Mouse (Mus musculus): ENCODE measurements around the gene Rdh16. TPM values are rescaled to one million over a fixed set of nuclear protein-coding genes. Genes with fewer than 3 reads are reported as not detected.
"Not testable (repeated sequence)": the region's sequence is repeated elsewhere in the genome, so short reads cannot be mapped to it uniquely, and the experiment has no call there.

The Rdh16 gene
- not detected in 2 replicates for polyA plus RNA-seq (2015; fragmentation: Nextera tagmentation; extraction: Ambion mirVana)

- no peak within 1 kb of the TSS for H3K9ac ChIP-seq
- ATAC-seq (replicated peaks), result no peak
- H3K4me3 ChIP-seq, result no peak within 1 kb of the TSS
- no peaks in the 10 kb centered on the region for H3K4me1 ChIP-seq
- no peaks in the 10 kb centered on the region for H3K27me3 ChIP-seq (replicated peaks)
- 90% methylated on average over 6 of the region's 6 CpGs for WGBS
- H3K27ac ChIP-seq, result no peak within 1 kb of the TSS
- no peak within 1 kb of the TSS for H3K4me2 ChIP-seq
- H3K9me3 ChIP-seq, result no peaks in the 10 kb centered on the region
- H3K36me3 ChIP-seq (replicated peaks), result no peaks in the 10 kb centered on the region
These were observed at the start of gene Rdh16 for GRCm38 (mm10) chr10:127800891-127801290. Rdh16 (plus strand) TSS chr10:127801152.

GRCm38 (mm10) chr10:127751548-127751947 is 49.4 kb upstream of the Rdh16 start, which contains the start of gene Gpr182:
Gpr182 (minus strand) TSS chr10:127751732.
- peak within 1 kb of the TSS; percentile 43 for H3K4me2 ChIP-seq
- H3K9ac ChIP-seq, result no peak within 1 kb of the TSS
- H3K36me3 ChIP-seq (replicated peaks), result peaks cover 4% of the 10 kb centered on the region; the same call in 1 of the 2 replicates
- H3K4me1 ChIP-seq, result 0 out of 2 replicates have a peak, but pooled peaks cover 5% of the 10 kb centered on the region
- ATAC-seq (replicated peaks), result no peak
- H3K4me3 ChIP-seq, result no peak within 1 kb of the TSS
- H3K27ac ChIP-seq, result no peak within 1 kb of the TSS
- H3K27me3 ChIP-seq (replicated peaks), result no peaks in the 10 kb centered on the region
- 63% methylated on average over 8 of the region's 8 CpGs for WGBS
- no peaks in the 10 kb centered on the region for H3K9me3 ChIP-seq

GRCm38 (mm10) chr10:127754566-127755166 is 46.3 kb upstream of the Rdh16 start:
- Histone ChIP-seq H3K27me3 (replicated peaks) (no peaks in the 10 kb centered on the region), H3K27ac (no peak overlapping the region), H3K36me3 (replicated peaks) (no peaks in the 10 kb centered on the region), H3K9me3 (no peaks in the 10 kb centered on the region), H3K9ac (no peak overlapping the region), H3K4me1 (no peaks in the 10 kb centered on the region), H3K4me3 (no peak overlapping the region), H3K4me2 (no peak overlapping the region)
- 83% methylated on average over 6 of the region's 6 CpGs for WGBS
- ATAC-seq (replicated peaks), result no peak

GRCm38 (mm10) chr10:127755246-127755645 is 45.7 kb upstream of the Rdh16 start:
- no peaks in the 10 kb centered on the region for H3K27me3 ChIP-seq (replicated peaks)
- no peaks in the 10 kb centered on the region for H3K36me3 ChIP-seq (replicated peaks)
- ATAC-seq (replicated peaks), result no peak
- no peak overlapping the region for H3K27ac ChIP-seq
- no peaks in the 10 kb centered on the region for H3K4me1 ChIP-seq
- no peak overlapping the region for H3K9ac ChIP-seq
- no peak overlapping the region for H3K4me2 ChIP-seq
- no peak overlapping the region for H3K4me3 ChIP-seq
- WGBS, result 84% methylated on average over 3 of the region's 3 CpGs
- no peaks in the 10 kb centered on the region for H3K9me3 ChIP-seq

GRCm38 (mm10) chr10:127755770-127756468 is 45.0 kb upstream of the Rdh16 start:
- Histone ChIP-seq H3K4me1 (no peaks in the 10 kb centered on the region), H3K27ac (no peak overlapping the region), H3K4me3 (no peak overlapping the region), H3K36me3 (replicated peaks) (no peaks in the 10 kb centered on the region), H3K9me3 (no peaks in the 10 kb centered on the region), H3K4me2 (peak overlapping the region; percentile 26), H3K27me3 (replicated peaks) (no peaks in the 10 kb centered on the region), H3K9ac (no peak overlapping the region)
- no peak for ATAC-seq (replicated peaks)
- WGBS, result 53% methylated on average over 18 of the region's 18 CpGs

DNA sequence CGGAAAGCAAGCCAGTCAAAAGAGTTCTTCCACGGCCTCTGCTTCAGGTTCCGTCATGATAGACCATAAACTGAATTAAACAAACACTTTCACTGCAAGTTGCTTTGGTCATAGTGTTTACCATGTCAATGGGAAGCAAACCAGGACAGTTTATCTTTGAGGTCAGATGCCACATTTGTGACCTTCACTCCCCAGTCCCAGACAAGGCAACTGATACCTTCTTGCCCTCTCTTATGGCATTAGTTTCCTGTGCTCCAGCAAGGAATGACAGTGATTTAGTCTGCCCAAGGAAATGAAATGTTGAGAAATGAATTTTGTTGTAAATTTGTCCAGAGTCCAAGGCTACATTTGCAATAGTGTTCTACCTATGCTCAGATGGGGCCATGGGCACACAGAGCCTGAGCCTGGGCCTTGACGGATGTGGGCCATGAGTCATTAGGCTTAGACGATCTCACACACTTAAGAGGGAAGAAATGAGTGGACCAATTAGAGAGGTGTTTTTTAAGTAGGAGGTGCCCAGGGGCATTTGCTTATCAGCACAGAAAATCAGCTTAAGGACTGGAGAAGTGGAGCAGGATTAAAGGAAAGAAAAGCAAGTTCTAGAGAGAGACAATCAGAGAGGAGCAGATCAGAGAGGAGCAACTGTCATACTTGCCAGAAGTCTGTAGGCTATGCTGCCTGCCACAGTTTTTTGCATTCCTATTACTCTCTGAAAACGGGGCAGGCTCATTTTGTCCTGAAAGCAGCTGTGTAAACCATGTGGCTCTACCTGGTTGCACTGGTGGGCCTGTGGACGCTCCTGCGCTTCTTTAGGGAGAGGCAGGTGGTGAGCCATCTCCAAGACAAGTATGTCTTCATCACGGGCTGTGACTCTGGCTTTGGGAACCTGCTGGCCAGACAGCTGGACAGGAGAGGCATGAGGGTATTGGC is 41.5 kb upstream of the Rdh16 start, which contains the start of the genes Rdh1 and Rdh16f1:
Gene Rdh1, plus strand, starts transcription at position 541 of the 930 bp plus-strand sequence.
Gene Rdh16f1, plus strand, starts transcription at position 607 of the 930 bp plus-strand sequence.
- no peaks in the 10 kb centered on the region for H3K4me1 ChIP-seq
- no peak within 1 kb of the TSS for H3K4me3 ChIP-seq
- no peak within 1 kb of the TSS for H3K27ac ChIP-seq
- ATAC-seq (replicated peaks), result no peak
- no peak within 1 kb of the TSS for H3K9ac ChIP-seq
- H3K9me3 ChIP-seq, result no peaks in the 10 kb centered on the region
- WGBS, result 81% methylated on average over 9 of the region's 9 CpGs
- H3K4me2 ChIP-seq, result no peak within 1 kb of the TSS
- H3K27me3 ChIP-seq (replicated peaks), result no peaks in the 10 kb centered on the region
- H3K36me3 ChIP-seq (replicated peaks), result no peaks in the 10 kb centered on the region

DNA sequence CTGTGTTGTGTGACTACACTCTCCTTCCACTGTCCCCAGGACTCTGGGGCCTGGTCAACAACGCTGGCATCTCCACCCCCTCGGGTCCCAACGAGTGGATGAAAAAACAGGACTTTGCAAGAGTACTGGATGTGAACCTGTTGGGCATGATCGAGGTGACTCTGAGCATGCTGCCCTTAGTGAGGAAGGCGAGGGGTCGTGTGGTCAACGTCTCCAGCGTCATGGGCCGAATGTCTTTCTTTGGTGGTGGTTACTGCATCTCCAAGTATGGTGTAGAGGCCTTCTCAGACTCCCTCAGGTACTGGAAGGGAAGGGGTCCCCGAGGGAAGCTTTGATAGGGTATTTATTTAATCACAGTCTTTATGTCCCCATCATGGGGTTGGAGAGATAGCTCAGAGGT is 38.0 kb upstream of the Rdh16 start:
- 89% methylated on average over 10 of the region's 10 CpGs for WGBS
- H3K4me3 ChIP-seq; H3K27me3 ChIP-seq (replicated peaks); H3K9ac ChIP-seq; H3K4me1 ChIP-seq; H3K36me3 ChIP-seq (replicated peaks); H3K4me2 ChIP-seq; H3K9me3 ChIP-seq; H3K27ac ChIP-seq; ATAC-seq (replicated peaks): not testable (repeated sequence)

DNA sequence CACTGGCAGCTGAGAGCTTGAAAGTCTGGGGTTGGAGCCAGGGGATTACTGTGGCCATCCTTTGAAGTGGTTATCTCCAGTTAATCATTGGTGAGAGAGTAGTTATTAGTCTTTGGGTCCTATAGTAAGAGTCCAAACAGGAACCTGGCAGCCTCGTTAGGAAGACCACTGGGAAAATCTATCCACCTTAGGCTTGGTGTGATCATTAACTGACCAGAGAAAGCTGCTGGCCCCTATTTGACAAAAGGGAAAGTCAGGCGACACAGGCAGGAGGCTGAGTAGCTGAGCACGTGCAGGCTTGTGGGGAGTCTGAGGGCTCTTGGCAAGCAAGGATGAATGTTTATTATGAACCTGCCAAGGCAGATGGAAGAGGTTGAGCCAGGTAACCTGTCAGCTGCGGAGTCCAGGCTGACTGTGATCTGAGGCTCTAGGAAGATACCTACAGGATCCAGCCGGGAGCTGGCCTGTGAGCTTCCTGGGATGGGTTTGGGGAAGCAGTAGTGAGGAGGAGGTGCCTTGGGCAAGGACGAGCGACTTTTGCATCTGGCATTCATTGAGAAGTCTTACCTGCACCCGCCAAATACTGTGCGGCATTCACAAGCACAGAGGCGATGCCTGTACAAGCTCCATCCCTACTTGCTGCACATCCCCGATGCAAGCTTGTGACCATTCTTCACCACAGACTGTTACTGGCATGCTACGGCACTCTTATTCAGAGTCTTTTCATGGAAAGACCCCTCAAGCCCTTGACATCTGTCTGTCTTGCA is 36.9 kb upstream of the Rdh16 start:
- Histone ChIP-seq H3K4me3 (no peak overlapping the region), H3K4me1 (no peaks in the 10 kb centered on the region), H3K27ac (no peak overlapping the region), H3K36me3 (replicated peaks) (no peaks in the 10 kb centered on the region), H3K9ac (no peak overlapping the region), H3K4me2 (no peak overlapping the region), H3K27me3 (replicated peaks) (no peaks in the 10 kb centered on the region), H3K9me3 (no peaks in the 10 kb centered on the region)
- ATAC-seq (replicated peaks), result no peak
- WGBS, result 72% methylated on average over 12 of the region's 12 CpGs

- WGBS, result 89% methylated on average over 1 of the region's 1 CpGs
- Histone ChIP-seq H3K27me3 (replicated peaks) (no peaks in the 10 kb centered on the region), H3K9ac (no peak overlapping the region), H3K36me3 (replicated peaks) (no peaks in the 10 kb centered on the region), H3K4me1 (no peaks in the 10 kb centered on the region), H3K27ac (no peak overlapping the region), H3K4me2 (no peak overlapping the region), H3K9me3 (no peaks in the 10 kb centered on the region), H3K4me3 (no peak overlapping the region)
- ATAC-seq (replicated peaks), result no peak
These were observed 34.4 kb upstream of the Rdh16 start for GRCm38 (mm10) chr10:127766564-127766963.

- H3K9me3 ChIP-seq, result no peaks in the 10 kb centered on the region
- no peaks in the 10 kb centered on the region for H3K27me3 ChIP-seq (replicated peaks)
- ATAC-seq (replicated peaks), result no peak
- no peak within 1 kb of the TSS for H3K4me2 ChIP-seq
- H3K4me3 ChIP-seq, result no peak within 1 kb of the TSS
- no peak within 1 kb of the TSS for H3K27ac ChIP-seq
- no peaks in the 10 kb centered on the region for H3K4me1 ChIP-seq
- no peak within 1 kb of the TSS for H3K9ac ChIP-seq
- no peaks in the 10 kb centered on the region for H3K36me3 ChIP-seq (replicated peaks)
- WGBS, result 92% methylated on average over 2 of the region's 2 CpGs
These were observed 24.9 kb upstream of the Rdh16 start, which contains the start of gene Rdh9 for GRCm38 (mm10) chr10:127776011-127776410. Rdh9 (plus strand) TSS chr10:127776386.

DNA sequence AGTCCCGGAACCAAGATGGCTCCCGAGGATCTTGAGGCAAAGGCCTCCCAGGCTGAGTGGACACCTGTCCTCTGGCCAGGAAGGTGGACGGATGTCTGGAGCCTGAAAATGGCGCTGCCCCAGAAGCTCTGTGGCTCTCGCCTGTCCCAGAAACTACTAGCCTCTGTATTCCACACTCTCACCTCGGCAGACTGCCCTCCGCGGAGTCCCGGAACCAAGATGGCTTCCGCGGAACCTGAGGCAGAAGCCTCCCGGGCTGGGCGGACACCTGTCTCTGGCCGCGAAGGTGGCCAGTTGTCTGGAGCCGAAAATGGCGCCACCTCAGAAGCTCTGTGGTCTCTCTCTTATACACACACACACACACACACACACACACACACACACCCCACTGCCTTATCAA is 18.6 kb upstream of the Rdh16 start:
- not testable (repeated sequence) for H3K4me2 ChIP-seq; H3K4me1 ChIP-seq; H3K4me3 ChIP-seq; H3K9ac ChIP-seq; ATAC-seq (replicated peaks); H3K27me3 ChIP-seq (replicated peaks); H3K9me3 ChIP-seq; H3K36me3 ChIP-seq (replicated peaks); H3K27ac ChIP-seq
- 92% methylated on average over 17 of the region's 17 CpGs for WGBS

Measured in midbrain, embryonic 15.5 days (tissue).